Mouse (Mus musculus): ENCODE data around the gene Nxn.

DNA sequence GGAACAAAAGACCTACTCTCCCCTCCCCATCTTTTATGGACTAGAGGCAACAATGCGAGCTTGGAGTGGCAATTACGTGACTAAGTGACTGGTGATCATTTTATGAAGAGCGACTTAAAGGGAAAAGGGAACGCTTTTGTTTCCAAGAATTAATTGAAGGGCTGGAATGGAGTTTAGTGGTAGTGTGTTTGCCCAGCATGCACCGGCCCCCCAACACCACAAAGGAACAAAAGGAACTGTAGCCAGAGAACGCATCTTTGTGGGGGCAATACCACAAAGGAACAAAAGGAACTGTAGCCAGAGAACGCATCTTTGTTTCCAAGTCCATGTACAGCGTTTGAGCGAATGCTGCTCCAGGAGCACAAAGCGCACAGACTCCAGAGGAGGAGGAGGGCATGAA is 64.0 kb downstream of the Nxn start:
- TF ChIP-seq EP300 (IDR thresholded peaks at IDR 0.05) = no peak
- TF ChIP-seq CTCF (IDR thresholded peaks at IDR 0.05) = no peak

Measured in lung, postnatal 0 days (tissue).